Mouse (Mus musculus) large intestine, adult 2 months (tissue): ENCODE results near the gene Fam214a. TPM values are rescaled to one million over a fixed set of nuclear protein-coding genes. Genes with fewer than 3 reads are reported as not detected.

Experiments
- DNase-seq: peaks from one replicate; pipeline ENCODE4 v3.0.0-alpha.2; 2012; ENCODE audit warnings: low read depth, low spot score
- WGBS: fragments of 180-500 bp; shearing (Covaris S2); methylation state at CpG from one replicate; pipeline ENCODE4 v1.1.7; 2018; 5-methylcytosine and 5-hydroxymethylcytosine counted together
- polyA plus RNA-seq: library from polyadenylated mRNA; depleted of rRNA; stranded (reverse); fragments of >200 nt; gene quantifications from 2 replicates; pipeline ENCODE4 v1.2.3, GENCODE M21; 2012; rRNA removed

Fam214a gene
- polyA plus RNA-seq: 3.0 and 5.3 TPM in 2 replicates

GRCm38 (mm10) chr9:74952756-74953247 is at the start of gene Fam214a:
Gene Fam214a (plus strand): TSS chr9:74952884.
- WGBS: under 1% methylated on average over 59 of the region's 59 CpGs
- peak; percentile 77 for DNase-seq

- 2% methylated on average over 7 of the region's 7 CpGs for WGBS
- peak; percentile 74 for DNase-seq
Measured at GRCm38 (mm10) chr9:74904866-74905508, 47.7 kb upstream of the Fam214a start.

- WGBS: 17% methylated on average over 4 of the region's 4 CpGs
- DNase-seq: peak; percentile 16
Measured at GRCm38 (mm10) chr9:74906951-74907350, 45.7 kb upstream of the Fam214a start.

- DNase-seq: peak; percentile 25
Measured at GRCm38 (mm10) chr9:74909245-74909644, 43.4 kb upstream of the Fam214a start.

GRCm38 (mm10) chr9:74910226-74910759 is 42.4 kb upstream of the Fam214a start:
- DNase-seq: peak; percentile 35
- 41% methylated on average over 6 of the region's 6 CpGs for WGBS

More at GRCm38 (mm10) chr9:74909245-74909644, 43.4 kb upstream of the Fam214a start:
- WGBS: 27% methylated on average over 15 of the region's 15 CpGs

GRCm38 (mm10) chr9:74911430-74911829 is 41.3 kb upstream of the Fam214a start:
- DNase-seq: no peak

GRCm38 (mm10) chr9:74911919-74912318 is 40.8 kb upstream of the Fam214a start:
- 58% methylated on average over 2 of the region's 2 CpGs for WGBS
- no peak for DNase-seq

More at GRCm38 (mm10) chr9:74911430-74911829, 41.3 kb upstream of the Fam214a start:
- 62% methylated on average over 4 of the region's 4 CpGs for WGBS

GRCm38 (mm10) chr9:74912619-74913376 is 39.9 kb upstream of the Fam214a start:
- no peak for DNase-seq
- WGBS: 77% methylated on average over 19 of the region's 19 CpGs

GRCm38 (mm10) chr9:74915611-74916010 is 37.1 kb upstream of the Fam214a start:
- DNase-seq: no peak
- 83% methylated on average over 3 of the region's 3 CpGs for WGBS

- no peak for DNase-seq
- WGBS: 62% methylated on average over 12 of the region's 12 CpGs
Measured at GRCm38 (mm10) chr9:74920450-74920849, 32.2 kb upstream of the Fam214a start.

GRCm38 (mm10) chr9:74921422-74921821 is 31.3 kb upstream of the Fam214a start:
- WGBS: 31% methylated on average over 1 of the region's 1 CpGs
- no peak for DNase-seq

GRCm38 (mm10) chr9:74922884-74923283 is 29.8 kb upstream of the Fam214a start:
- no peak for DNase-seq
- WGBS: 54% methylated on average over 3 of the region's 3 CpGs

GRCm38 (mm10) chr9:74923291-74923977 is 29.2 kb upstream of the Fam214a start:
- 84% methylated on average over 6 of the region's 6 CpGs for WGBS
- DNase-seq: no peak

GRCm38 (mm10) chr9:74925220-74925769 is 27.4 kb upstream of the Fam214a start:
- DNase-seq: no peak
- WGBS: 86% methylated on average over 10 of the region's 10 CpGs

- 78% methylated on average over 4 of the region's 4 CpGs for WGBS
- no peak for DNase-seq
Measured at GRCm38 (mm10) chr9:74929981-74930423, 22.7 kb upstream of the Fam214a start.

- WGBS: 91% methylated on average over 5 of the region's 5 CpGs
- no peak for DNase-seq
Measured at GRCm38 (mm10) chr9:74930653-74931052, 22.0 kb upstream of the Fam214a start.

- no peak for DNase-seq
- 68% methylated on average over 3 of the region's 3 CpGs for WGBS
Measured at GRCm38 (mm10) chr9:74935289-74935688, 17.4 kb upstream of the Fam214a start.

GRCm38 (mm10) chr9:74937761-74938160 is 14.9 kb upstream of the Fam214a start:
- 85% methylated on average over 3 of the region's 3 CpGs for WGBS
- no peak for DNase-seq

GRCm38 (mm10) chr9:74938670-74939534 is 13.8 kb upstream of the Fam214a start:
- WGBS: 22% methylated on average over 12 of the region's 12 CpGs
- DNase-seq: peak; percentile 66
